7 mouse cellular contexts compared by ENCODE assay signal in genomic region chr14:16448269-16448987, GRCm38 (mm10).
DNase-seq lines count a peak whose midpoint lies in the region; ATAC-seq and TF ChIP-seq lines count a peak whose summit lies in the region.

No protein-coding gene starts in this region.

- H3K4me1 ChIP-seq in liver, embryonic 16.5 days (ENCODE audit: control insufficient read depth, low read depth, low read length) = peaks cover 12% of the 10 kb centered on the region

- no peak overlapping the region for H3K4me2 ChIP-seq in liver, embryonic 16.5 days (ENCODE audit: low read depth, low read length)

- no peaks in the 10 kb centered on the region for H3K36me3 ChIP-seq in liver, embryonic 16.5 days (ENCODE audit: control insufficient read depth, insufficient read depth)

- peak; percentile 51 to 52; a peak in 2 of 4 replicates for ATAC-seq in hematopoietic stem cell, adult 5-6 weeks (replicated peaks in 1 of 2; ENCODE audit: insufficient read depth in 1 of 2, low FRiP score in 2 of 2, low TSS enrichment in 1 of 2, low read depth in 1 of 2, poor library complexity in 2 of 2, severe bottlenecking in 2 of 2)
- ATAC-seq in liver, embryonic 16.5 days (ENCODE audit: low read depth) = peak; percentile 86

- DNase-seq in 3T3-L1 (ENCODE audit: low read depth, low spot score) = peak; percentile 85
- peak; percentile 28 for DNase-seq in brain, embryonic 14.5 days (ENCODE audit: low read depth)
- no peak for DNase-seq in frontal cortex, postnatal 36 days (ENCODE audit: low spot score in 2 of 2)
- no peak for DNase-seq in left cerebral cortex, adult 8-10 months (ENCODE audit: low spot score in 2 of 2)
- no peak for DNase-seq in ovary, postnatal 14 days (ENCODE audit: low spot score)

- no peak overlapping the region for H3K4me3 ChIP-seq in liver, embryonic 16.5 days (ENCODE audit: low read depth, low read length)

- no peaks in the 10 kb centered on the region for H3K9me3 ChIP-seq in liver, embryonic 16.5 days (replicated peaks; ENCODE audit: control insufficient read depth, low read length)

- no peak overlapping the region for H3K9ac ChIP-seq in liver, embryonic 16.5 days (ENCODE audit: low read depth, low read length)

- no peak overlapping the region for H3K27ac ChIP-seq in liver, embryonic 16.5 days (ENCODE audit: low read length)

- 37% methylated on average over 4 of the region's 4 CpGs for WGBS in liver, embryonic 16.5 days (ENCODE audit: insufficient replicate concordance)

- H3K27me3 ChIP-seq in liver, embryonic 16.5 days (ENCODE audit: control insufficient read depth, insufficient read depth, low read depth, low read length) = no peaks in the 10 kb centered on the region

- TF ChIP-seq POLR2A in brain, embryonic 14.5 days (IDR thresholded peaks at IDR 0.05; ENCODE audit: borderline replicate concordance, extremely low read depth, insufficient read depth, insufficient read length, poor library complexity, severe bottlenecking) = no peak

- no peak for TF ChIP-seq CTCF in brain, embryonic 14.5 days (IDR thresholded peaks at IDR 0.05; ENCODE audit: borderline replicate concordance, extremely low read depth, insufficient read depth, insufficient read length)

Comparison
In these comparisons a context has a peak if more than half of its experiments do, and no peak if none do; other contexts are left out.
1. DNase-seq: peak in 3T3-L1 (single experiment) and brain, embryonic 14.5 days (single experiment); none in frontal cortex, postnatal 36 days (0 of 2), left cerebral cortex, adult 8-10 months (0 of 2) and ovary, postnatal 14 days (single experiment).